Mouse (Mus musculus) kidney, postnatal 0 days (tissue): ENCODE results near the gene Nphs1. TPM values are rescaled to one million over a fixed set of nuclear protein-coding genes. Genes with fewer than 3 reads are reported as not detected.

Source experiments
- ATAC-seq: fragments of 200-750 bp; cut with Nextera tagmentation; replicated peaks from 2 replicates; pipeline ENCODE4 v1.8.0; 2017; ENCODE audit warnings: low read depth, moderate number of reproducible peaks, moderate TSS enrichment, moderate library complexity; ENCODE audit not compliant: low FRiP score
- DNase-seq: peaks from one replicate; pipeline ENCODE4 v3.0.0-alpha.2; 2016; ENCODE audit warnings: low spot score
- H3K27ac ChIP-seq: fragments of 300-500 bp; sonication (generic); 2 replicates; pipeline ENCODE4 v1.5.1; 2014; ENCODE audit warnings: mild to moderate bottlenecking
- H3K27me3 ChIP-seq: fragments of 300-500 bp; sonication (generic); 2 replicates; pipeline ENCODE4 v1.6.1; 2014; ENCODE audit warnings: low read length, mixed read lengths; ENCODE audit not compliant: insufficient read depth
- H3K36me3 ChIP-seq: fragments of 300-500 bp; sonication (generic); 2 replicates; pipeline ENCODE4 v1.6.1; 2014; ENCODE audit warnings: low read length, mixed read lengths; ENCODE audit not compliant: insufficient read depth
- H3K4me1 ChIP-seq: fragments of 300-500 bp; sonication (generic); replicated peaks from 2 replicates; pipeline ENCODE4 v1.6.1; 2014; ENCODE audit warnings: antibody characterized with exemption, low read length, mixed read lengths; ENCODE audit not compliant: insufficient read depth
- H3K4me2 ChIP-seq: fragments of 300-500 bp; sonication (generic); 2 replicates; pipeline ENCODE4 v1.6.1; 2014; ENCODE audit warnings: mild to moderate bottlenecking, low read length, moderate library complexity, mixed read lengths
- H3K4me3 ChIP-seq: fragments of 300-500 bp; sonication (generic); replicated peaks from 2 replicates; pipeline ENCODE4 v1.5.1; 2014; ENCODE audit warnings: low read depth, low read length
- H3K9ac ChIP-seq: fragments of 300-500 bp; sonication (generic); 2 replicates; pipeline ENCODE4 v1.6.1; 2014; ENCODE audit warnings: low read depth, low read length
- H3K9me3 ChIP-seq: fragments of 300-500 bp; sonication (generic); replicated peaks from 2 replicates; pipeline ENCODE4 v1.6.1; 2016; ENCODE audit warnings: low read length, inconsistent platforms, mixed read lengths
- CTCF ChIP-seq: IDR thresholded peaks from 2 replicates; pipeline ENCODE4 v1.5.1; 2016; ENCODE audit warnings: antibody characterized with exemption, low read depth, mild to moderate bottlenecking, moderate library complexity
- WGBS: fragments of 180-500 bp; shearing (Covaris S2); extraction: QIAGEN DNeasy Blood & Tissue Kit; methylation state at CpG from one replicate; pipeline ENCODE4 v1.1.7; 2014; 5-methylcytosine and 5-hydroxymethylcytosine counted together
- polyA plus RNA-seq: library from polyadenylated mRNA; unstranded; fragments of >200 nt; fragmentation: Nextera tagmentation; extraction: Ambion mirVana; gene quantifications from 2 replicates; pipeline ENCODE4 v1.2.1, GENCODE M21; 2015

Nphs1 gene
- polyA plus RNA-seq, 1 experiment from 2014 or later: 3.8 TPM

DNA sequence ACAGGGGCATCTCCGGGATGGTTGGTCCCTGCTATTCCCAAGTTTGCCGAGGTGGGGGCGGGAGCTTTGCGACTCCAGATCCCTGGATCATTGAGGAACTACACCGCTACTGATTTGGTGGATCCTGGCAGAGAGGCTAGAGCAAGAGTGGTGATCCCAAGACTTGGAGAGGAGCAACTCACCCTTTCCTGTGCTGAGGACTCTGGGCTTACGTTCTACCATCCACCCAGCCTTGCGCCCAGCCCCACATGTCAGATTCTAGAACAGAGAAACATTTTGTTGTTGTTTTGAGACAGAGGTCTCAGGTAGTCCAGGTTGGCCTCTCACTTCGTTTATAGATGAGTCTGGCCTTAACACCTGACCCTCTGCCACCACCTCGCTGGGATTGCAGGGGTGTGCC is 35.6 kb upstream of the Nphs1 start:
- 6% methylated on average over 9 of the region's 9 CpGs for WGBS
- Histone ChIP-seq H3K4me3 (peak overlapping the region; percentile 42), H3K4me2 (peak overlapping the region; percentile 78), H3K27ac (no peak overlapping the region; the same call in 1 of the 2 replicates), H3K9ac (peak overlapping the region; percentile 46), H3K9me3 (no peaks in the 10 kb centered on the region; the same call in 1 of the 2 replicates), H3K27me3 (no peaks in the 10 kb centered on the region), H3K4me1 (0 out of 2 replicates have a peak, but pooled peaks cover 6% of the 10 kb centered on the region), H3K36me3 (no peaks in the 10 kb centered on the region)
- no peak for TF ChIP-seq CTCF
- ATAC-seq: no peak
- no peak for DNase-seq

DNA sequence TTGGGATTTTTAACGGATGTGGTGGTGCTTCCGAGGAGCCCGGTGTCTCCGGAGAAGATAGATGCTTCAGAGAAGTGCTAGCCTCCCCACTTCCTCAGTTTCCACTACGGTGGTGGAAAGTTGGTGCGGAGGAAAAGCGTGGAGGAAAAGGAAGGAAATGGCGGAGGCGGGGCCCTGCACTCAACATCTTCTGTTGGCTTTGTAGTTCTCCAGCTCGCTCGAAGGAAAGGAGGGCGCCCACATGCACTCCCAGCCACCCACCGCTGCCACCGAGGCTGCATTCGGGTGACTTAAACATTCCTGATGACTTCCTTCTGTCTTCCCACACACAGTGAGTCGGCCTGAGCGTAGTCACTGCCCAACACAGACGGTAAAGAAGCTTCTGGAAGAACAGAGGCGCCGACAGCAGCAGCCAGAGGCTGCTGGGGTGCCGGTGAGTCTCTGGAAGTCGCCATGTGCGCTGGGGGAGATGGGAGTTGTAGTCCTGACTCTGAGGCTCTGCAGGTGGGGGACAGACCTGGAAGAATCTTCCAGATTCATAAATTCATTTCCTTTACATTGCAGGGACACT is 35.0 kb upstream of the Nphs1 start:
- DNase-seq: no peak
- no peak for TF ChIP-seq CTCF
- Histone ChIP-seq H3K4me1 (0 out of 2 replicates have a peak, but pooled peaks cover 6% of the 10 kb centered on the region), H3K9me3 (no peaks in the 10 kb centered on the region; the same call in 1 of the 2 replicates), H3K36me3 (no peaks in the 10 kb centered on the region), H3K4me3 (peak overlapping the region; percentile 42), H3K27ac (no peak overlapping the region; the same call in 1 of the 2 replicates), H3K9ac (peak overlapping the region; percentile 46; the same call in 1 of the 2 replicates), H3K27me3 (no peaks in the 10 kb centered on the region), H3K4me2 (peak overlapping the region; percentile 78)
- WGBS: 43% methylated on average over 23 of the region's 23 CpGs
- no peak for ATAC-seq

DNA sequence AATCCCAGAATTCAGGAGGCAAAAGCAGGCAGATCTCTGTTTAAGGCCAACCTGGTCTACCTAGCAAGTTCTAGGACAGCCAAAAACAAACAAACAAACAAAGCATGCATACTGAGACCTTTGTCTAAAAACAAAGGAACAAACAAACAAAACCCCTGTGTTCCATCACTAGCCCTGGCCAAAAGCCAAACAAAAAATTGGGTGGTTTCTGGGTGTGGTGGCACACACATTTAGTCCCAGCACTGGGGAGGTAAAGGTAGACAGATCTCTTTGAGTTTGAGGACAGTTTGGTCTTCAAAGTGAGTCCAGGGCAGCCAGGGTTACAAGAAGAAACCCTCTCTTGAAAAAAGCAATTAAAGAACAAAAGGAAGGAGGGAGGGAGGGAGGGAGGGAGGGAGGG is 28.8 kb upstream of the Nphs1 start:
- no peaks in the 10 kb centered on the region for H3K36me3 ChIP-seq
- H3K9me3 ChIP-seq: no peaks in the 10 kb centered on the region
- H3K4me3 ChIP-seq: no peak overlapping the region
- no peaks in the 10 kb centered on the region for H3K4me1 ChIP-seq
- ATAC-seq (no peak), DNase-seq (no peak)
- H3K27ac ChIP-seq: no peak overlapping the region
- no peaks in the 10 kb centered on the region for H3K27me3 ChIP-seq
- H3K9ac ChIP-seq: no peak overlapping the region
- no peak overlapping the region for H3K4me2 ChIP-seq
- TF ChIP-seq CTCF: no peak

DNA sequence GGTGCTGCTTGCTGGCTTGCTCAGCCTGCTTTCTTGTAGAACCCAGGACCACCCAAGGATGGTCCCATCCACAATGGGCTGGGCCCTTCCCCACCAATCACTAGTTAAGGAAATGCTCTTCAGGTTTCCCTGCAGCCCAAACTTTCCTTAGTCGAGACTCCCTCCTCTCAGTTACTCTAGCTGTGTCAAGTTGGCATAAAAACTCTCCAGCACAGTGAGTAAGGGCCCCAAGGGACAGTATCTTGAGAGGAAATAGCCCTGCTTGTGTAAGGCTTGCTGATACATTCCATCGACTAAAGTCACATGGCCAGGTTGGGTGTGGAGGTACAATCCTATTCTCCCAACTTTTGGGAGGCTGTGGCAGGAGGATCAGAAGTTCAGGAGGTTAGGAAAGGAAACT is 27.9 kb upstream of the Nphs1 start:
- 29% methylated on average over 2 of the region's 2 CpGs for WGBS
- no peaks in the 10 kb centered on the region for H3K9me3 ChIP-seq
- no peaks in the 10 kb centered on the region for H3K4me1 ChIP-seq
- DNase-seq (no peak), ATAC-seq (no peak)
- H3K27me3 ChIP-seq: no peaks in the 10 kb centered on the region
- no peak overlapping the region for H3K27ac ChIP-seq
- no peaks in the 10 kb centered on the region for H3K36me3 ChIP-seq
- no peak overlapping the region for H3K4me3 ChIP-seq
- H3K4me2 ChIP-seq: no peak overlapping the region
- no peak for TF ChIP-seq CTCF
- H3K9ac ChIP-seq: no peak overlapping the region

DNA sequence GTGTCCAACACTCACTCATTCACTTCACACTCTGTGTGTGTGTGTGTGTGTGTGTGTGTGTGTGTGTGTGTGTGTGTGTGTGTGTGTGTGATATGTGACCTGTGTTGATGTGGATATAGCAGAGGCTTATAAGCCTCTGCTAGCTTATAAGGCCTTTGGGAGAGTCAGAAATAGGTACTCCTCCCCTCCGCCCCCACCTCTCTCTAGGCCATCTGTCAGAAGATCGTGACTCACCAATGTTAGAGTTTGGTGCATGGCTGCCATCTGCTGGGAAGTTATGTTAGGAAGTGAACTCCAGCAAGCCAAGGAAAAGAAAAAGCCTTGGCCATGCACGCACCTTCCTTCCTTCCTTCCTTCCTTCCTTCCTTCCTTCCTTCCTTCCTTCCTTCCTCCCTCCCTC is 26.3 kb upstream of the Nphs1 start:
- no peaks in the 10 kb centered on the region for H3K9me3 ChIP-seq
- no peak overlapping the region for H3K4me3 ChIP-seq
- ATAC-seq (no peak), DNase-seq (peak; percentile 80)
- H3K36me3 ChIP-seq: no peaks in the 10 kb centered on the region
- H3K27me3 ChIP-seq: no peaks in the 10 kb centered on the region
- peak; percentile 74 for TF ChIP-seq CTCF
- H3K4me1 ChIP-seq: no peaks in the 10 kb centered on the region
- no peak overlapping the region for H3K9ac ChIP-seq
- H3K4me2 ChIP-seq: no peak overlapping the region
- no peak overlapping the region for H3K27ac ChIP-seq
- 8% methylated on average over 3 of the region's 3 CpGs for WGBS

DNA sequence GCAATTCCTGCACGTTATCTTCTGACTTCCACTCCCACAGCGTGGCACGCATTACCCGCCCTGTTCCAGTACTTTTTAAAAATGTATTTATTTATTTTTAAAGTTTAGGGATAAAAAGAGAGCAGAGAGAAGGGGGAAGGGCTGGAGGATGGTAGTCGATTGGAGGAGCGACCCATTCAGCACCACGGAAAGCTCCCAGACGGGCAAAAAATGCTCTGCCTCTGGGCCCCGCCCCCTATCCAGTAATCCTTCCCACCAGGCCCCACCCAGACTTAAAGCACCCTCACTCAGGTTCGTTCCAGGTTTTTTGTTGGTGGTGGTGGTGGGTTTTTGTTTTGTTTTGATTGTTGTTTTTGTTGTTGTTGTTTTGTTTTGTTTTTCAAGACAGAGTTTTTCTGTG is 23.9 kb upstream of the Nphs1 start:
- DNase-seq (peak; percentile 81), ATAC-seq (no peak; the same call in 1 of the 2 replicates)
- Histone ChIP-seq H3K9me3 (no peaks in the 10 kb centered on the region), H3K27ac (no peak overlapping the region), H3K4me2 (no peak overlapping the region), H3K4me1 (no peaks in the 10 kb centered on the region), H3K27me3 (no peaks in the 10 kb centered on the region), H3K36me3 (no peaks in the 10 kb centered on the region), H3K4me3 (no peak overlapping the region), H3K9ac (no peak overlapping the region)
- TF ChIP-seq CTCF: no peak
- WGBS: 4% methylated on average over 10 of the region's 10 CpGs

DNA sequence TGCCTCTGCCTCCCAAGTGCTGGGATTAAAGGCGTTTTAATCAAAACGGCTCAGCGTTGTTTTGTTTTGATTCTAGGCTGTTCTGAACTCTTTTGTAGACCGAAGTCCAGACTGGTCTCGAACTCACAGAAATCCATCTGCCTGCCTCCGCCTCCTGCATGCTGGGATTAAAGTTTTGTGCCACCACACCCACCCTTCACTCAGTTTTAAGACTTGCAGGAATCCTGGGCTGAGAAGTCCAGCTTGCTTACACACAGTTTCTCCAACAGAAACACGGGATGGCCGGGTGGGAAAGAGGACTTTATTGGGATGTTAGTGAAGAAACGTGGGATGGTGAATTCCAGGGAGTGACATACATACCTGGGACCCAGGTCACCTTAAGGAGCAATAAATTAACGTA is 23.4 kb upstream of the Nphs1 start:
- Histone ChIP-seq H3K27ac (no peak overlapping the region), H3K36me3 (no peaks in the 10 kb centered on the region), H3K27me3 (no peaks in the 10 kb centered on the region), H3K9me3 (no peaks in the 10 kb centered on the region), H3K4me3 (no peak overlapping the region), H3K9ac (no peak overlapping the region), H3K4me1 (no peaks in the 10 kb centered on the region), H3K4me2 (no peak overlapping the region)
- WGBS: 75% methylated on average over 10 of the region's 10 CpGs
- DNase-seq (no peak), ATAC-seq (no peak)
- no peak for TF ChIP-seq CTCF
